Mouse (Mus musculus): ENCODE results near the gene Klf13. TPM values are rescaled to one million over a fixed set of nuclear protein-coding genes. Genes with fewer than 3 reads are reported as not detected.

Gene Klf13
- polyA plus RNA-seq, 1 experiment from 2014 or later = 21.9 TPM

- ATAC-seq (ENCODE audit: low FRiP score) = no peak
- Histone ChIP-seq H3K4me2 (no peak overlapping the region), H3K27me3 (peaks cover 14% of the 10 kb centered on the region), H3K4me3 (replicated peaks) (no peak overlapping the region), H3K36me3 (replicated peaks) (no peaks in the 10 kb centered on the region), H3K4me1 (peaks cover 9% of the 10 kb centered on the region), H3K9ac (no peak overlapping the region), H3K27ac (no peak overlapping the region), H3K9me3 (no peaks in the 10 kb centered on the region)
- 81% methylated on average over 4 of the region's 4 CpGs for WGBS
Observed at GRCm38 (mm10) chr7:63941501-63941900, 2.8 kb upstream of the Klf13 start.

DNA sequence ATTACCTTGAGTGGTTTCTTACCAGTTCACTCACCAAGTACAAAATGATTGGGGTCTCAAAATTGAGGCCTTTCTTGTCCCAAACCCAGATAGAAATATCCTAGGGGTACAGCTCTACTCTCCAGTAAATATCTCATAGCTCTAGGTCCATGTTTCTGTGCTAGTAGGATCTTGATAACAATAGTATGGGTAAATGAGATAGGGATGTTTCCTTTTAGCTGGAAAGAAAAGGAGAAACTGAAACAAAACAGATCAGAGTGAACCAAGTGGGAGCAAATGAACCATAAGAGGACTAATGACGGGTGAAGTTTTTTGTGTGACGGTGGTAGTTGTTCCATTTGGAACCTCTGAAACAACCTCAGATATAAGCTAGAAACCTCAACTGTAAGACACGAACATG, 2.3 kb upstream of the Klf13 start:
- H3K9me3 ChIP-seq = no peaks in the 10 kb centered on the region
- H3K27ac ChIP-seq = no peak overlapping the region
- no peak for ATAC-seq (ENCODE audit: low FRiP score)
- H3K4me1 ChIP-seq = peaks cover 14% of the 10 kb centered on the region
- H3K4me3 ChIP-seq (replicated peaks) = no peak overlapping the region
- H3K4me2 ChIP-seq = no peak overlapping the region
- peaks cover 14% of the 10 kb centered on the region for H3K27me3 ChIP-seq
- H3K36me3 ChIP-seq (replicated peaks) = no peaks in the 10 kb centered on the region
- H3K9ac ChIP-seq = no peak overlapping the region
- WGBS = 84% methylated on average over 3 of the region's 3 CpGs

DNA sequence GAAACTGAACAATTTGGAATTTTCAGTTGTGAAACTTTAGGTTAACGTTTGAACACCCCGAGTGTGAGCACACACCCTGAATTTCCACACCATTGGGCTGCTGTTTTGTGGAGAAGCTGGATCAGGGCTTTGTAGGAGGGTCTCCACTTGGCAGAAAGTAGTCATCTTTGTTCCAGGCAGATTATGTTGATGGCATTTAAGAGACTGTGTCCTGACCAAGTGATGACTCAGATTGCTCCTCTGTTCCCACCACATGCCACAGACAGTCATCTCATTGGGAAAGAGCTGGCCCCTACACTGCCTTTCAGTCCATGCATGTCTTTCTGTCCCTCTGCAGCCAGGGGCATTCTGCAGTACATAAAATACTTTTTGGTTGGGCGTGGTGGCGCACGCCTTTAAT, 1.6 kb upstream of the Klf13 start:
- H3K4me2 ChIP-seq = no peak overlapping the region
- no peak overlapping the region for H3K9ac ChIP-seq
- H3K4me3 ChIP-seq (replicated peaks) = no peak overlapping the region
- 91% methylated on average over 5 of the region's 5 CpGs for WGBS
- H3K27me3 ChIP-seq = peaks cover 14% of the 10 kb centered on the region
- no peaks in the 10 kb centered on the region for H3K9me3 ChIP-seq
- peaks cover 21% of the 10 kb centered on the region for H3K4me1 ChIP-seq
- H3K36me3 ChIP-seq (replicated peaks) = no peaks in the 10 kb centered on the region
- ATAC-seq (ENCODE audit: low FRiP score) = no peak
- H3K27ac ChIP-seq = no peak overlapping the region

DNA sequence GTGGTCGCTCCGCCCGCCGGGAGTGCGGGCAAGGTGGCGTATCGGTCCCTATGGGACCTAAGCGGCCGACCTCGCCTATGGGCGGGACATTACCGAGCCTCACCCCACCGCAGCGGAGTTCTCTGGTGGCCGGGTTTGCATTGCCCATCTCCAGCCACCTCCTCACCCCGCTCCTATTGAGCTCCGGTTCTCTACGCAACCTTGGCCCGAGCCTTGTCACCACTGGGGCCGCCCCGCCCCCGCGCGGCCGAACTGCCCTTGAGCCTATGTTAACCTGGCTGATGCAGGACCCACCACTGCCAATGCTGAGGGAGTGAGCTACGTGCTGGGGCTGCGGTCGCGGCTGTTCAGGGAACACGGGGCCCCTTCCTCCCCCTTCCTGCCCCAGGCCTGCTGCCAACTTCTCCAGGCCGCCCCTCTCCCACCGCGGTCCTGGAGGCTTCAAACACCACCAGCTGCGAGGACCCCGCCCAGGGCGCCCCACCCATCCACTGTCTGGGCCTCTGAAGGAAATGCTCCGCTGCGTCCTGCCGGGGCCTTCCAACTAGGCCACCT, 759 bp upstream of the Klf13 start:
- H3K9me3 ChIP-seq = no peaks in the 10 kb centered on the region
- H3K27me3 ChIP-seq = peaks cover 14% of the 10 kb centered on the region
- H3K36me3 ChIP-seq (replicated peaks) = no peaks in the 10 kb centered on the region
- H3K4me2 ChIP-seq = peak overlapping the region; percentile 94
- peak overlapping the region; percentile 97 for H3K4me3 ChIP-seq (replicated peaks)
- ATAC-seq (ENCODE audit: low FRiP score) = no peak; the same call in 1 of the 2 replicates
- H3K9ac ChIP-seq = peak overlapping the region; percentile 70
- peaks cover 30% of the 10 kb centered on the region for H3K4me1 ChIP-seq
- under 1% methylated on average over 38 of the region's 39 CpGs for WGBS
- H3K27ac ChIP-seq = peak overlapping the region; percentile 92

DNA sequence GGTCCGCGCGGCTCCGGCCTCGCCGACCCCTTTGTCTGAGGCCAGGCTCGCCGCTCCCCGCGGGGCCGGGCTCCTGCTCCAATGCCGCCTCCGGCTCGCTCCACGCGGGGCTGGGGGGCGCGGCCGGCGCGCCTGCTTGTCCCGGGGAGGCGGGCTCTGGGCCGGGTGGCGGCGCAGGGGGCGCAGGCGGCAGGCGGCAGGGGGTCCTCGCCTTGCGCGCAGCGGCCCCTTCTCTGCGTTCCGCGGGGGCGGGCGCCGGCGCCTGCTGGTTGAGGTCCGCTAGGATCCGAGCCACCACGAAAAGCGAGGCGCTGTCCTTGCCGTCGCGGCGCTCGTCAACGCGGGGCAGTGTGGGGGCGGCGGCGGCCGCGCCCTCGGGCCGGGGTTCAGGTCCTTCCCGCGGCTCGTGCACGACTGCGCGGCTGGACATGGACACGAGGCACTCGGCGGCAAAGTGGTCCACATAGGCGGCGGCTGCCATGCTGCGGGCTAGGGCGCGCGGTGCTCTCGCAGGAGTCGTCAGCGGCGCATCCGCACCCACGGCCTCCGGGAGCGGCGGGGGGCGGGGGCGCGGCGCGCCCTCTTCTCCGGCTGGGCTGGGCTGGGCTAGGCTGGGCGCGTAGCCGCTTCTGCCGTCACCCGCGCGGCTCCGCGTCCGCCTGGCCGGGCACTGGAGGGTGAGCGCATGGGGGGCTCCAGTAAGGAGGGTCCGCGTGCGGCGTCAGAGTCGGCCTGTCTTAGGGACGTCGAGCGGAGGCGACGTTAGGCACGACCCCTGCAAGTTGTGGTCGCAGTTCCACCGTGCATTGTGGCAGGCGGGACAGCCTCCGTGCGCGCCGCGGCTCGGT, 425 bp downstream of the Klf13 start:
- H3K36me3 ChIP-seq (replicated peaks) = no peaks in the 10 kb centered on the region
- H3K9me3 ChIP-seq = no peaks in the 10 kb centered on the region
- H3K4me3 ChIP-seq (replicated peaks) = peak overlapping the region; percentile 97
- H3K9ac ChIP-seq = peak overlapping the region; percentile 95
- H3K4me1 ChIP-seq = peaks cover 37% of the 10 kb centered on the region
- peak overlapping the region; percentile 95 for H3K27ac ChIP-seq
- peak overlapping the region; percentile 94 for H3K4me2 ChIP-seq
- peaks cover 14% of the 10 kb centered on the region for H3K27me3 ChIP-seq
- under 1% methylated on average over 113 of the region's 121 CpGs for WGBS
- peak; percentile 77 for ATAC-seq (ENCODE audit: low FRiP score)

DNA sequence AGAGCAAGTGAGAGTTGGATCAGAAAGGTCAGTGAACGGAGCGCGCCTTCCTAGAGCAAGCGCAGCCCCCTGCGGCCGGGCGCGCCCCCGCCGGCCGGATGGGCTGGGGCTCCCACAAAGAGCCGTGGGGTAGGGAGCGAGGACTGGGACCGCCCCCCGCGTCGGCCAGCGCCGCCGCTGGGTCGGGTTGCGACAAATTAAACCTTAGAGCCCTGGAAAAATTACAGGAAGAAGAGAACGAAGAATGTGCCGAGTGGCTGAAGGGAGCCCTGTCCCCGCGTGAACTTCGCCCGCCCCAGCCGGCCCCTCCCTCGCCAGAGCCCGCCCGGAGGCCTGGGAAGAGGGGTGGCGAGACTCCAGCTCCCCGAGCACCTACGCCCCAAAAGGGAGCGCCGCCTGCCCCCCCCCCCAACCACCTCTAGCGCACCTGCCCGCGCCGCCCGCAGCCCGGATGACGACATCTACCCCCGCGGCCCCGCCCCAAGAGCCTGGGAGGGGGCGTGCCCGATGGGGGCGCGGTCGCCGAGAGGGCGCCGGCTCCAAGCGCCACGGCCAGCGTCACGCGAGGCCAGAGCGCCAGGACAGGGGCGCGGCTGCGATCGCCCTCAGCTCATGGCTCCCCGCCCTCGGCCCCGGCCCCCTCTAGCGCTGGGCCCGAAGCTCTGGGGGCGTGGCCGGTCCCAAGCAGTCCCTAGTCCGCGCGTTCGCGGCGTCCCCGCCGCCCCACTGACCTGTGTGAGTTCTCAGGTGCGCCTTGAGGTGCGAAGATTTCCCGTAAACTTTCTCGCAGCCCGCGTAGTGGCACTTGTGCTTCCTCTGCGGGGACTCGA, 1.3 kb downstream of the Klf13 start:
- H3K36me3 ChIP-seq (replicated peaks) = no peaks in the 10 kb centered on the region
- H3K4me3 ChIP-seq (replicated peaks) = peak overlapping the region; percentile 97
- peaks cover 11% of the 10 kb centered on the region for H3K27me3 ChIP-seq
- under 1% methylated on average over 84 of the region's 88 CpGs for WGBS
- no peaks in the 10 kb centered on the region for H3K9me3 ChIP-seq
- H3K4me1 ChIP-seq = peaks cover 37% of the 10 kb centered on the region
- peak overlapping the region; percentile 95 for H3K9ac ChIP-seq
- H3K4me2 ChIP-seq = peak overlapping the region; percentile 94
- ATAC-seq (ENCODE audit: low FRiP score) = peak; percentile 18
- H3K27ac ChIP-seq = peak overlapping the region; percentile 95

DNA sequence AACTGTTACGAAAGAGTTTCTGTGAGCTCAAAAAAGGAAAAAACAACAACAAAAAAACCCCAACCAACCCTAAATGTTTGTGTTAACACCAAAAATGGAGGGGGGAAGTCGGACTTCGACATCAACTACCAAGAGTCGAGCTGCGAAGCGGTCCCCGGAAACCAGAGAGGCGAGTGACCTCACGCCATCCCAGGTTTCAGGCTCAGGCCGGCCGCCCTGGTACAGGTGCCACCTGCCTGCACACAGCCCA, 1.8 kb downstream of the Klf13 start:
- Histone ChIP-seq H3K36me3 (replicated peaks) (no peaks in the 10 kb centered on the region), H3K9me3 (no peaks in the 10 kb centered on the region), H3K4me1 (peaks cover 37% of the 10 kb centered on the region), H3K9ac (peak overlapping the region; percentile 95), H3K4me2 (peak overlapping the region; percentile 94), H3K27ac (peak overlapping the region; percentile 95), H3K4me3 (replicated peaks) (peak overlapping the region; percentile 97), H3K27me3 (peaks cover 11% of the 10 kb centered on the region)
- ATAC-seq (ENCODE audit: low FRiP score) = no peak
- under 1% methylated on average over 11 of the region's 11 CpGs for WGBS

GRCm38 (mm10) chr7:63936188-63936985, 2.3 kb downstream of the Klf13 start:
- H3K9ac ChIP-seq = peak overlapping the region; percentile 95
- no peaks in the 10 kb centered on the region for H3K9me3 ChIP-seq
- H3K36me3 ChIP-seq (replicated peaks) = no peaks in the 10 kb centered on the region
- WGBS = 1% methylated on average over 34 of the region's 34 CpGs
- ATAC-seq (ENCODE audit: low FRiP score) = no peak
- H3K4me1 ChIP-seq = peaks cover 37% of the 10 kb centered on the region
- peak overlapping the region; percentile 97 for H3K4me3 ChIP-seq (replicated peaks)
- H3K4me2 ChIP-seq = peak overlapping the region; percentile 94
- peaks cover 6% of the 10 kb centered on the region for H3K27me3 ChIP-seq
- peak overlapping the region; percentile 95 for H3K27ac ChIP-seq

DNA sequence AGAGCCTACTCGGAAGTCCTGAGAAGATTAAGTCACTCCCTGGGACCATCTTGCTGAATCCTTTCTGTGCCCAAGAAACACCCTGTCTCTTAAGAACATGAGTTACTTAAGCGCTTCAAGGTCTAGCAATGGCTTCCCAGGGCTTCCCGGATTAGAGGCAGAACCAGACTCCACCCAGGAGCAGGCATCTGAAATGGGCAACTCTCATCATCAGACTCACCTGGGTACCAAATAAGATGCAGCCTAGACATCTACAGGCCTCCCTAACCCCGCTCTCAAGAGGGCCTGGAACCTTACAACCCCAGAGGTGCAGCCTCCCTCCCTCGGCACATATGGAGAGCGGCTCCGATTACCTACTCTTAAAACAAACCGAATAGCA, 2.9 kb downstream of the Klf13 start:
- no peaks in the 10 kb centered on the region for H3K36me3 ChIP-seq (replicated peaks)
- H3K27me3 ChIP-seq = peaks cover 4% of the 10 kb centered on the region; the same call in 1 of the 2 replicates
- peak overlapping the region; percentile 95 for H3K9ac ChIP-seq
- peak overlapping the region; percentile 94 for H3K4me2 ChIP-seq
- H3K27ac ChIP-seq = no peak overlapping the region
- H3K4me1 ChIP-seq = peaks cover 37% of the 10 kb centered on the region
- no peaks in the 10 kb centered on the region for H3K9me3 ChIP-seq
- no peak for ATAC-seq (ENCODE audit: low FRiP score)
- H3K4me3 ChIP-seq (replicated peaks) = peak overlapping the region; percentile 97
- WGBS = 13% methylated on average over 8 of the region's 8 CpGs

GRCm38 (mm10) chr7:63934530-63934929, 4.2 kb downstream of the Klf13 start:
- Histone ChIP-seq H3K4me1 (peaks cover 32% of the 10 kb centered on the region), H3K9me3 (no peaks in the 10 kb centered on the region), H3K9ac (no peak overlapping the region), H3K4me3 (replicated peaks) (no peak overlapping the region), H3K27me3 (no peaks in the 10 kb centered on the region), H3K27ac (no peak overlapping the region), H3K36me3 (replicated peaks) (no peaks in the 10 kb centered on the region), H3K4me2 (peak overlapping the region; percentile 94)
- ATAC-seq (ENCODE audit: low FRiP score) = no peak
- 77% methylated on average over 1 of the region's 1 CpGs for WGBS

GRCm38 (mm10) chr7:63933905-63934304, 4.8 kb downstream of the Klf13 start:
- 75% methylated on average over 6 of the region's 6 CpGs for WGBS
- Histone ChIP-seq H3K9ac (no peak overlapping the region), H3K27me3 (no peaks in the 10 kb centered on the region), H3K4me2 (no peak overlapping the region), H3K4me1 (peaks cover 30% of the 10 kb centered on the region), H3K27ac (no peak overlapping the region), H3K9me3 (no peaks in the 10 kb centered on the region), H3K36me3 (replicated peaks) (no peaks in the 10 kb centered on the region), H3K4me3 (replicated peaks) (no peak overlapping the region)
- ATAC-seq (ENCODE audit: low FRiP score) = no peak

DNA sequence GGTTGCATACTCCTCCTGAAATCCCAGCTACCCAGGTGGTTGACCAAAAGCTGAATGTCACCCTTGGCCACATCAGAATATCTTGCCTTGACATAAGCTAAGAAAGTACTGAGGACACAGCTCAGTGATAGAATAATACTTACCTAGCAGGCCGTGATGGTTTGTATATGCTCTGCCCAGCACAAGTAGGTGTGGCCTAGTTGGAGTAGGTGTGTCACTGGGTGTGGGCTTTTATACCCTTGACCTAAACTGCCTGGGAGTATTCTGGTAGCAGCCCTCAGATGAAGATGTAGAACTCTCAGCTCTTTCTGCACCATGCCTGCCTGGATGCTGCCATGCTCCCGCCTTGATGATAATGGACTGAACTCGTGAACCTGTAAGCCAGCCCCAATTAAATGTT, 6.3 kb downstream of the Klf13 start:
- Histone ChIP-seq H3K27me3 (no peaks in the 10 kb centered on the region), H3K9me3 (no peaks in the 10 kb centered on the region), H3K4me3 (replicated peaks) (no peak overlapping the region), H3K27ac (no peak overlapping the region), H3K4me1 (peaks cover 30% of the 10 kb centered on the region), H3K4me2 (no peak overlapping the region), H3K9ac (no peak overlapping the region), H3K36me3 (replicated peaks) (no peaks in the 10 kb centered on the region)
- WGBS = 92% methylated on average over 3 of the region's 3 CpGs
- ATAC-seq (ENCODE audit: low FRiP score) = no peak

All from forebrain, embryonic 12.5 days (tissue).